Mouse (Mus musculus): ENCODE data around the gene Fbxo41.

- no peak for TF ChIP-seq POLR2A (IDR thresholded peaks at IDR 0.05; ENCODE audit: low read depth, low read length)
- no peak for TF ChIP-seq CTCF (IDR thresholded peaks at IDR 0.05; ENCODE audit: extremely low read depth, insufficient read length, insufficient replicate concordance, low read depth, low read length)
Measured at GRCm38 (mm10) chr6:85501571-85502102, 1.2 kb downstream of the Fbxo41 start.

Data from small intestine, adult 2 months (tissue).